Mouse (Mus musculus): ENCODE measurements around the gene Fmr1.

- TF ChIP-seq CTCF (IDR thresholded peaks at IDR 0.05; ENCODE audit: control insufficient read depth, insufficient read depth, insufficient read length) (no peak), USF1 (IDR thresholded peaks at IDR 0.05; ENCODE audit: low read depth) (no peak), MAX (IDR thresholded peaks at IDR 0.05) (no peak), CEBPB (IDR thresholded peaks at IDR 0.05; ENCODE audit: low read depth) (no peak)
Measured at GRCm38 (mm10) chrX:68678815-68679486, 610 bp downstream of the Fmr1 start.
